Mouse (Mus musculus) MEL (cell line): Measurements from ENCODE around the gene Hacd3. TPM values are rescaled to one million over a fixed set of nuclear protein-coding genes. Genes with fewer than 3 reads are reported as not detected.

ENCODE experiments used
- DNase-seq: peaks from one replicate; pipeline ENCODE4 v3.0.0; 2011; ENCODE audit warnings: low read depth, low spot score
- H3K27ac ChIP-seq: 2 replicates; pipeline ENCODE4 v1.5.1; 2012; ENCODE audit warnings: low read depth, mild to moderate bottlenecking, control low read depth, low read length, moderate library complexity; ENCODE audit not compliant: control insufficient read depth
- H3K27me3 ChIP-seq, 2 experiments: fragments of 150-350 bp in 1 of 2; sonication (generic) in 1 of 2; 2 replicates each; pipeline ENCODE4 v1.6.1; 2012; ENCODE audit warnings: low read length in 2 of 2, mild to moderate bottlenecking in 2 of 2, improper control_type of control experiment in 1 of 2, moderate library complexity in 1 of 2; ENCODE audit not compliant: insufficient read depth in 2 of 2, control insufficient read depth in 1 of 2
- H3K36me3 ChIP-seq, 2 experiments: 2 replicates each; pipeline ENCODE4 v1.6.1; 2012 to 2014; ENCODE audit warnings: low read length in 2 of 2, improper control_type of control experiment in 1 of 2, inconsistent platforms in 1 of 2, mild to moderate bottlenecking in 1 of 2; ENCODE audit not compliant: insufficient read depth in 2 of 2, control insufficient read depth in 1 of 2
- H3K4me1 ChIP-seq, 2 experiments: fragments of 150-350 bp in 1 of 2; sonication (generic) in 1 of 2; 2 replicates each; pipeline ENCODE4 v1.6.1; 2012; ENCODE audit warnings: low read length in 2 of 2, improper control_type of control experiment in 1 of 2, mild to moderate bottlenecking in 1 of 2; ENCODE audit not compliant: insufficient read depth in 2 of 2, control insufficient read depth in 1 of 2
- H3K4me3 ChIP-seq, 2 experiments: fragments of 150-350 bp in 1 of 2; sonication (generic) in 1 of 2; 2 replicates each; pipeline ENCODE4 v1.5.1; 2012; ENCODE audit warnings: low read depth in 2 of 2, low read length in 2 of 2, mild to moderate bottlenecking in 2 of 2, moderate library complexity in 2 of 2, control low read depth in 1 of 2, improper control_type of control experiment in 1 of 2; ENCODE audit not compliant: control insufficient read depth in 1 of 2, insufficient read depth in 1 of 2
- H3K79me2 ChIP-seq: 2 replicates; pipeline ENCODE4 v1.6.1; 2012; ENCODE audit warnings: mild to moderate bottlenecking, low read length, moderate library complexity; ENCODE audit not compliant: control insufficient read depth, poor library complexity, insufficient read depth
- H3K9ac ChIP-seq: 2 replicates; pipeline ENCODE4 v1.6.1; 2012; ENCODE audit warnings: low read depth, mild to moderate bottlenecking, control low read depth, low read length, moderate library complexity; ENCODE audit not compliant: control insufficient read depth, poor library complexity, severe bottlenecking
- H3K9me3 ChIP-seq: fragments of 150-350 bp; sonication (generic); replicated peaks from 2 replicates; pipeline ENCODE4 v1.6.1; 2012; ENCODE audit warnings: mild to moderate bottlenecking, low read length, improper control_type of control experiment, moderate library complexity; ENCODE audit not compliant: insufficient read depth
- CTCF ChIP-seq, 3 experiments: IDR thresholded peaks in 2 of 3; conservative IDR thresholded peaks in 1 of 3; 2 replicates each; pipeline ENCODE4 v1.5.1; 2011 to 2012; ENCODE audit warnings: low read length in 3 of 3, low read depth in 2 of 3, mild to moderate bottlenecking in 2 of 3, improper control_type of control experiment in 1 of 3, inconsistent platforms in 1 of 3, mixed read lengths in 1 of 3, moderate library complexity in 1 of 3; ENCODE audit not compliant: control insufficient read depth in 1 of 3, insufficient read depth in 1 of 3, poor library complexity in 1 of 3, severe bottlenecking in 1 of 3
- EP300 ChIP-seq, 2 experiments: IDR thresholded peaks; 2 replicates each; pipeline ENCODE4 v1.6.1; 2011; ENCODE audit warnings: improper control_type of control experiment in 2 of 2, low read length in 2 of 2, low read depth in 1 of 2, mild to moderate bottlenecking in 1 of 2
- ETS1 ChIP-seq: IDR thresholded peaks from 2 replicates; pipeline ENCODE4 v1.6.1; 2012; ENCODE audit warnings: low read depth, mild to moderate bottlenecking, inconsistent platforms, low read length, improper control_type of control experiment, moderate library complexity
- GABPA ChIP-seq: IDR thresholded peaks from 2 replicates; pipeline ENCODE4 v1.6.1; 2012; ENCODE audit warnings: low read depth, mild to moderate bottlenecking, inconsistent platforms, low read length, improper control_type of control experiment, moderate library complexity
- GATA1 ChIP-seq: IDR thresholded peaks from 2 replicates; pipeline ENCODE4 v1.6.1; 2011; ENCODE audit warnings: low read depth, low read length, improper control_type of control experiment
- HCFC1 ChIP-seq: IDR thresholded peaks from 2 replicates; pipeline ENCODE4 v1.6.1; 2012; ENCODE audit warnings: low read depth, mild to moderate bottlenecking, inconsistent platforms, low read length, improper control_type of control experiment, moderate library complexity
- JUND ChIP-seq: IDR thresholded peaks from 2 replicates; pipeline ENCODE4 v1.6.1; 2011; ENCODE audit warnings: low read depth, mild to moderate bottlenecking, improper control_type of control experiment, low read length
- MAFK ChIP-seq: IDR thresholded peaks from 2 replicates; pipeline ENCODE4 v1.6.1; 2011; ENCODE audit warnings: low read depth, mild to moderate bottlenecking, low read length, improper control_type of control experiment, borderline replicate concordance
- MAX ChIP-seq: IDR thresholded peaks from 2 replicates; pipeline ENCODE4 v1.6.1; 2011; ENCODE audit warnings: low read length, improper control_type of control experiment
- MAZ ChIP-seq: IDR thresholded peaks from 2 replicates; pipeline ENCODE4 v1.6.1; 2012; ENCODE audit warnings: low read depth, mild to moderate bottlenecking, inconsistent platforms, low read length, improper control_type of control experiment
- MEF2A ChIP-seq: IDR thresholded peaks from 2 replicates; pipeline ENCODE4 v1.6.1; 2014; ENCODE audit warnings: low read depth, mild to moderate bottlenecking, inconsistent platforms, low read length, improper control_type of control experiment; ENCODE audit not compliant: poor library complexity, insufficient replicate concordance, severe bottlenecking; ENCODE audit errors: extremely low read depth
- MXI1 ChIP-seq: IDR thresholded peaks from 2 replicates; pipeline ENCODE4 v1.6.1; 2011; ENCODE audit warnings: mild to moderate bottlenecking, low read depth, low read length, improper control_type of control experiment
- MYB ChIP-seq: IDR thresholded peaks from 2 replicates; pipeline ENCODE4 v1.6.1; 2011; ENCODE audit warnings: mild to moderate bottlenecking, low read depth, low read length, improper control_type of control experiment
- MYC ChIP-seq: IDR thresholded peaks from 2 replicates; pipeline ENCODE4 v1.6.1; 2011; ENCODE audit warnings: low read depth, mild to moderate bottlenecking, low read length, improper control_type of control experiment, moderate library complexity
- NELFE ChIP-seq: IDR thresholded peaks from 2 replicates; pipeline ENCODE4 v1.6.1; 2011; ENCODE audit warnings: low read depth, low read length, improper control_type of control experiment
- NRF1 ChIP-seq: IDR thresholded peaks from 2 replicates; pipeline ENCODE4 v1.6.1; 2014; ENCODE audit warnings: low read depth, mild to moderate bottlenecking, inconsistent platforms, low read length, improper control_type of control experiment, moderate library complexity; ENCODE audit not compliant: poor library complexity, insufficient read depth, severe bottlenecking
- POLR2A ChIP-seq, 2 experiments: IDR thresholded peaks; 2 replicates each; pipeline ENCODE4 v1.6.1; 2011 to 2012; ENCODE audit warnings: low read length in 2 of 2, mild to moderate bottlenecking in 2 of 2, control low read depth in 1 of 2, improper control_type of control experiment in 1 of 2, low read depth in 1 of 2, moderate library complexity in 1 of 2; ENCODE audit not compliant: control insufficient read depth in 1 of 2, insufficient read depth in 1 of 2, poor library complexity in 1 of 2
- POLR2AphosphoS2 ChIP-seq: IDR thresholded peaks from 2 replicates; pipeline ENCODE4 v1.6.1; 2011; ENCODE audit warnings: low read length, improper control_type of control experiment
- POLR2AphosphoS5 ChIP-seq: IDR thresholded peaks from 2 replicates; pipeline ENCODE4 v1.6.1; 2012; ENCODE audit warnings: low read depth, borderline replicate concordance, mild to moderate bottlenecking, inconsistent platforms, low read length, moderate library complexity, mixed read lengths
- RCOR1 ChIP-seq: IDR thresholded peaks from 2 replicates; pipeline ENCODE4 v1.6.1; 2012; ENCODE audit warnings: low read depth, mild to moderate bottlenecking, inconsistent platforms, low read length, improper control_type of control experiment
- SIN3A ChIP-seq: IDR thresholded peaks from 2 replicates; pipeline ENCODE4 v1.6.1; 2012; ENCODE audit warnings: low read length, improper control_type of control experiment, inconsistent platforms
- SMC3 ChIP-seq: IDR thresholded peaks from 2 replicates; pipeline ENCODE4 v1.6.1; 2011; ENCODE audit warnings: low read depth, low read length, improper control_type of control experiment
- TAL1 ChIP-seq: IDR thresholded peaks from 2 replicates; pipeline ENCODE4 v1.6.1; 2012; ENCODE audit warnings: mild to moderate bottlenecking, inconsistent platforms, low read length, moderate library complexity, mixed read lengths
- TCF12 ChIP-seq: IDR thresholded peaks from 2 replicates; pipeline ENCODE4 v1.6.1; 2014; ENCODE audit warnings: low read depth, mild to moderate bottlenecking, inconsistent platforms, low read length, improper control_type of control experiment, moderate library complexity
- UBTF ChIP-seq: IDR thresholded peaks from 2 replicates; pipeline ENCODE4 v1.6.1; 2012; ENCODE audit warnings: low read depth, mild to moderate bottlenecking, inconsistent platforms, low read length, improper control_type of control experiment, moderate library complexity, borderline replicate concordance; ENCODE audit not compliant: insufficient read depth
- USF1 ChIP-seq: IDR thresholded peaks from 2 replicates; pipeline ENCODE4 v1.6.1; 2014; ENCODE audit warnings: low read depth, mild to moderate bottlenecking, inconsistent platforms, low read length, improper control_type of control experiment, moderate library complexity
- USF2 ChIP-seq, 2 experiments: IDR thresholded peaks; 2 replicates each; pipeline ENCODE4 v1.6.1; 2011 to 2012; ENCODE audit warnings: improper control_type of control experiment in 2 of 2, low read length in 2 of 2, borderline replicate concordance in 1 of 2, inconsistent platforms in 1 of 2, low read depth in 1 of 2, mild to moderate bottlenecking in 1 of 2; ENCODE audit not compliant: insufficient read depth in 1 of 2
- ZMIZ1 ChIP-seq: IDR thresholded peaks from 2 replicates; pipeline ENCODE4 v1.6.1; 2012; ENCODE audit warnings: low read depth, mild to moderate bottlenecking, inconsistent platforms, low read length, improper control_type of control experiment, moderate library complexity
- ZNF384 ChIP-seq: IDR thresholded peaks from 2 replicates; pipeline ENCODE4 v1.6.1; 2012; ENCODE audit warnings: low read depth, mild to moderate bottlenecking, inconsistent platforms, low read length, improper control_type of control experiment
- polyA plus RNA-seq, 2 experiments: library from polyadenylated mRNA; stranded (reverse) in 1 of 2; unstranded in 1 of 2; fragments of >175 nt in 1 of 2; fragments of >200 nt in 1 of 2; gene quantifications; 2 replicates each; pipeline versions ENCODE4 v1.2.1 to v1.2.4; 2012; ENCODE audit warnings: low replicate concordance in 2 of 2, low read depth in 1 of 2; ENCODE audit not compliant: insufficient read length in 2 of 2, insufficient read depth in 1 of 2, missing spikeins in 1 of 2
- total RNA-seq: library from RNA; depleted of rRNA; stranded (reverse); fragments of 300-350 nt; gene quantifications from 2 replicates; pipeline ENCODE4 v1.2.3, GENCODE M21; 2012

Hacd3 gene
- total and polyA plus RNA-seq, 3 experiments: 47.3 to 340 (median 57.9) TPM

- no peak for DNase-seq
- Histone ChIP-seq H3K9me3 (no peaks in the 10 kb centered on the region), H3K4me3 (peak overlapping the region; percentile 6 to 76; a peak in 3 of 4 replicates), H3K27me3 (no peaks in the 10 kb centered on the region), H3K36me3 (peaks cover 0 to 52% of the 10 kb centered on the region in 2 experiments; a peak in 2 of 4 replicates), H3K79me2 (peaks cover 53% of the 10 kb centered on the region), H3K9ac (peak overlapping the region; percentile 21; the same call in 1 of the 2 replicates), H3K4me1 (peaks cover 26 to 45% of the 10 kb centered on the region in 2 experiments), H3K27ac (peak overlapping the region; percentile 67)
- TF ChIP-seq ZNF384: no peak
- no peak for TF ChIP-seq JUND
- no peak for TF ChIP-seq UBTF
- no peak for TF ChIP-seq MEF2A
- no peak for TF ChIP-seq CTCF (IDR thresholded peaks at IDR 0.05 in 2 of 3, conservative IDR thresholded peaks at IDR 0.05 in 1 of 3; ENCODE audit: control insufficient read depth in 1 of 3, insufficient read depth in 1 of 3, low read depth in 2 of 3, low read length in 3 of 3, poor library complexity in 1 of 3, severe bottlenecking in 1 of 3)
- no peak for TF ChIP-seq SMC3
- no peak for TF ChIP-seq USF1
- TF ChIP-seq HCFC1: no peak
- TF ChIP-seq USF2 (IDR thresholded peaks at IDR 0.05; ENCODE audit: borderline replicate concordance in 1 of 2, insufficient read depth in 1 of 2, low read depth in 1 of 2, low read length in 2 of 2): no peak
- no peak for TF ChIP-seq POLR2A (IDR thresholded peaks at IDR 0.05; ENCODE audit: control insufficient read depth in 1 of 2, insufficient read depth in 1 of 2, low read depth in 1 of 2, low read length in 2 of 2, poor library complexity in 1 of 2)
- no peak for TF ChIP-seq NELFE
- no peak for TF ChIP-seq POLR2AphosphoS2
- no peak for TF ChIP-seq RCOR1
Observed at GRCm38 (mm10) chr9:65019146-65019545, 2.3 kb downstream of the Hacd3 start.

- DNase-seq: peak; percentile 81
- Histone ChIP-seq H3K36me3 (peaks cover 0 to 52% of the 10 kb centered on the region in 2 experiments; a peak in 2 of 4 replicates), H3K9ac (no peak overlapping the region; the same call in 1 of the 2 replicates), H3K9me3 (no peaks in the 10 kb centered on the region), H3K4me3 (peak overlapping the region in 1 of 2 experiments; percentile 6; a peak in 2 of 4 replicates), H3K4me1 (peaks cover 26 to 45% of the 10 kb centered on the region in 2 experiments), H3K27ac (peak overlapping the region; percentile 67), H3K79me2 (peaks cover 53% of the 10 kb centered on the region), H3K27me3 (no peaks in the 10 kb centered on the region)
- TF ChIP-seq TCF12 (0 out of 2 replicates have a peak, but pooled peaks have one; percentile 20), EP300 (IDR thresholded peaks at IDR 0.05; ENCODE audit: low read depth in 1 of 2, low read length in 2 of 2) (peak; percentile 55 to 71; a peak in 3 of 4 replicates), MAFK (0 out of 2 replicates have a peak, but pooled peaks have one; percentile 25), UBTF (no peak), NELFE (0 out of 2 replicates have a peak, but pooled peaks have one; percentile 26), GATA1 (peak; percentile 87), MXI1 (peak; percentile 31; the same call in 1 of the 2 replicates), SIN3A (peak; percentile 69), MAZ (no peak), MYB (no peak), JUND (0 out of 2 replicates have a peak, but pooled peaks have one; percentile 41), MAX (0 out of 2 replicates have a peak, but pooled peaks have one; percentile 2), ZMIZ1 (no peak), NRF1 (no peak), POLR2AphosphoS5 (no peak), ETS1 (peak; percentile 82), POLR2A (IDR thresholded peaks at IDR 0.05; ENCODE audit: control insufficient read depth in 1 of 2, insufficient read depth in 1 of 2, low read depth in 1 of 2, low read length in 2 of 2, poor library complexity in 1 of 2) (peak in 1 of 2 experiments; percentile 48; a peak in 2 of 4 replicates), TAL1 (peak; percentile 68), GABPA (no peak), MYC (peak; percentile 63; the same call in 1 of the 2 replicates)
Observed at GRCm38 (mm10) chr9:65018588-65019121, 2.8 kb downstream of the Hacd3 start.
